Mouse (Mus musculus) embryo, embryonic 9.5 days (tissue): ENCODE measurements around the gene Snrpd3.
"Not testable (repeated sequence)": the region's sequence is repeated elsewhere in the genome, so short reads cannot be mapped to it uniquely, and the experiment has no call there.

Experiments
- DNase-seq: peaks from one replicate; pipeline ENCODE4 v3.0.0-alpha.2; 2017; ENCODE audit errors: extremely low spot score

Gene Snrpd3

DNA sequence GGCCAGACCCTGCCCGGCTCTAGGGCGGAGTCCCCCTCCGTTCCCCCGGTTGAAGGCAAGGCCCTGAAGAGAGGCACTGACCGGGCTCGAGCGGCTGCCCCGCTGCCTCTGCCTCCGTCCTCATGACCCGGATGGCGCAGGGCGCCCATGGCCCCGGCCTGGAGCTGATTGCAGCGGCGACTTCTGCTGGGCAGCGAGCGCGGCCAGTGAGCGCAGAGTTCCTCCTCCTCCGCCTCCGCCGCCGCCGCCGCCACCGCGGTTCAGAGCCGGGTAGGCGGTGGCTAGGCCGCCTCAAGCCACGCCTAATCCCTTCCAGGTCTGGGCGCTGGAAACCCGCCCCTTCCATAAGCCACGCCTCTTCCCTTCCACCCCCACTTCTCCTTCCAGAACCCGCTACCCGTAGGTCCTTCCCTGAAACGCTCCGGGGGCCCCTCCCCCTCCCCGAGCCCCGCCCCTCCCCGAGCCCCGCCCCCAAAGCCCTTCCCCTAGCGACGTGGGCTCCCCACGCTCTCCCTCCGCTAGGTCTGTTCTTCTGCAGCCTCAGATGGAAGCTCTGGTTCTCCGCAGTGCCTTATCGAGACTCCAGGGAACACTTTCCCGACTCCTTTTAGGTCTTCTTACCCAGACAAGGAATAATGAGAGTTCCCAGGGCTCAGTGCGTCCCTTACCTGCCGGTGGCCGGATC, at the start of gene Snrpd3:
Gene Snrpd3 (plus strand): TSS at position 479 of the 685 bp plus-strand sequence.
- peak; percentile 98 for DNase-seq

DNA sequence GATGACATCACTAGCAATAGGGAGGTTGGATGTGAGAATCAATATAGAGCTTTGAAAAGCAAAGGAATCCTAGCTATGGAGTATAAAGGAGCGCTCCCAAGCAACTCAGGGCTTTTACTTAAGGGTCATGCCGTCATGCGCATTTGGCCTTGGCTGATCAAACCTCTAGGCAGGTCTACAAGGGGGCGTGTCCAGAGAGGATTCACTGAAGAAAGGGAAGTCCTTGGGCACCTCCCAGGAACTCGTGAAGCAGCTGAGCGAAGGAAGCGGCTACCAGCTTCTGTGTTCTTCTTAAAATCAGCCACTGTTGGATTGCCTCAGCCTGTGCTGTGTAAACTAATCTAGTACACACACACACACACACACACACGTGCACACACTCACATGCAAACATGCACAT, 43.9 kb upstream of the Snrpd3 start:
- no peak for DNase-seq

DNA sequence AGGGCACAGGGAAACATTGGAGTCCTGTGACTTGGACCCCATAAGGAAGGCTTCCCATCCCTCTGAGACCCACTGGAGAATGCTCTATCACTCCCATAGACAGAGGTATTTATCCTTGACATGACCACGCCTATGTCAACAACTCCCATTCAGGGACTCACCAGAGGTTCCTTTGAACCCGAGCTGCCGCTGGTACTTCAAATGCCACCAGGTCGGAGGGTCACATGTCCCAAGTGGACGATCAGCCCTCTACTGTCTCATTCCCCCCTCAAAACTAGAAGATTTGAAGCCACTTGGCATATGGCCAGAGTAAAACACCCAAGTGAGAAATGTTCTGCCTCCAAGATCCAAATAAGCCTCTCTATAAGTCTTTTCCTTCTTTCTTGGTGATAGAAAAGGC, 42.8 kb upstream of the Snrpd3 start:
- no peak for DNase-seq

GRCm38 (mm10) chr10:75475139-75475850, 42.1 kb upstream of the Snrpd3 start:
- DNase-seq: not testable (repeated sequence)

GRCm38 (mm10) chr10:75477034-75477433, 40.3 kb upstream of the Snrpd3 start:
- DNase-seq: no peak

DNA sequence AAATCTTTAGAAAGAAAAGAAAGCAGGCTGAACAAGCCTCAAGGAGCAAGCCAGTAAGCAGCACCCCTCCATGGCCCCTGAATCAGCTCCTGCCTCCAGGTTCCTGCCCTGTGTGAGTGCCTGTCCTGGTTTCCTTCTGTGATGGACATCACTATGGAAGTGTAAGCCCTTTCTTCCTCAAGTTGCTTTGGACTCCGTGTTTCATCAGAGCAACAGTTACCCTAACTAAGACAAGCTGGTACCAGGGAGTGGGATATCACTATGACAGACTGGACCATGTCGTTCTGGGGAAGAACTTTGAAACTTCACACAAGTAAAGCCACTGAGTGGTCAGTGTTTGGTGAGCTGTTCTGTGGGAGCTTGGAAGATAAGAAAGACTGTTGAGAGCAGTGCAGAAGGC, 37.4 kb upstream of the Snrpd3 start:
- DNase-seq: no peak

DNA sequence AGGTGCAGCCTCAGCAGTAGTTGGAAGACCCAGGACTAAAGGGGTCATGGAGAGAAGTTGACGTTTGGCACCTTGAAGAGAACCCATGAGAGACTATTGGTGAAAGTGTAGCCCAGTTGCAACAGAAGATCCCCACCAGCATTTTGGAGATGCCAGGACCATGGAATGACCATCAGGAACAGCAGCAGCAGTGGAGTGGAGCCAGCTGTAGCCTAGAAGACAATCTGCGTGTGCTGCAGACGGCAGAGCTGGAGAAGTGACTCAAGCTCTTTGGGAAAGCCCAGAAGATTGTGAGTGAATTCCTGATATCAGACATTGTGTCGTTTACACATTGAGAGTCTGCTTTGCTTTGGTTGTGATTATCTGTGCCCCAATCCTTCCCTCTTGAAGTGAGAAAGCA, 35.6 kb upstream of the Snrpd3 start:
- DNase-seq: no peak

- no peak for DNase-seq
Observed at GRCm38 (mm10) chr10:75482271-75482670, 35.1 kb upstream of the Snrpd3 start.

DNA sequence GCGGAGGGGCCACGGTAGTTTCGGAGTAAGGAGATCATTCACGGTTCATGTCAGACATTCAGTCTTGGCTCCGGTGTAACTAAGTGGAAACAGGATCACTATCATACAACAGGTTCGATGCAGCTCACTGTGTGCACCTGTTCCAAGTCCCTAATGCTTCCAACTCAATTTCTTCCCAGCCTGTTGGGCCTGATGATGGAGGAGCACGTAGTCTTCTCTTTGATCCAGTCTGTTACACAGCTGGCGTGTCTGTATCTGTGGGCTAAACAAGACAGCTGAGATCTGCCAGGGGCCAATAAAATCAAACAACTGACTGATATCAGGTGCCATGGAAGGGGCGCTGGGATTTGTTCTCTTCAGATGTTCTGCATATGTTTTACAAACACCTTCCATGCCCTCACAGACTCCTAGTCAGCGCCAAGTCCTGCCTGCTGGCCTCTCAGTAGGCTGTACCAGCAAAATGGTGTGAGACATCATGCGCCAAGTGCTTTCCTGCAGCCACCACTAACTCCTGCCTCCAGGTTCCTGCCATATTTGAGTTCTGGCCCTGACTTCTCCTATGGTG, 34.4 kb upstream of the Snrpd3 start:
- DNase-seq: no peak

DNA sequence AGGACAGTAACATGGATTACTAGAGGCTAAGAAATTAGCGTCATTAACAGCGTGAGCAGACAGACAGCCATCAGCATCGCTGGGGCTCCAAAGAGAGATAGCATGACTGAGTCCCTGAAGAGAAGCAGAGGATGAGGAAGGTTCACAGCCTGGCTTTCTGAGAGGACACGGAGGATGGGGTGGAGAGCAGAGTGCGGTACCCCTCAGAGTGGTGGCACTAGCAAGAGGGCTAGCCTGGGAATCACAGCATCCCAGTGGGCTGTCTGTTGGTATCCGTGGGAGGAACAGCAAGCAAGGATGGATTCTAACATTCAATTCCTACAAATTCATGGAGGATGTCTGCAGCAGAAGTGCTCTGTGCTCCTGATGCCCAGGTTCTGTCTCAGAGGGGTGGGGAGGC, 33.3 kb upstream of the Snrpd3 start:
- no peak for DNase-seq

- DNase-seq: no peak
Observed at GRCm38 (mm10) chr10:75484767-75485166, 32.6 kb upstream of the Snrpd3 start.

GRCm38 (mm10) chr10:75486086-75486979, 31.0 kb upstream of the Snrpd3 start:
- peak; percentile 80 for DNase-seq

GRCm38 (mm10) chr10:75487131-75487530, 30.2 kb upstream of the Snrpd3 start:
- DNase-seq: no peak

DNA sequence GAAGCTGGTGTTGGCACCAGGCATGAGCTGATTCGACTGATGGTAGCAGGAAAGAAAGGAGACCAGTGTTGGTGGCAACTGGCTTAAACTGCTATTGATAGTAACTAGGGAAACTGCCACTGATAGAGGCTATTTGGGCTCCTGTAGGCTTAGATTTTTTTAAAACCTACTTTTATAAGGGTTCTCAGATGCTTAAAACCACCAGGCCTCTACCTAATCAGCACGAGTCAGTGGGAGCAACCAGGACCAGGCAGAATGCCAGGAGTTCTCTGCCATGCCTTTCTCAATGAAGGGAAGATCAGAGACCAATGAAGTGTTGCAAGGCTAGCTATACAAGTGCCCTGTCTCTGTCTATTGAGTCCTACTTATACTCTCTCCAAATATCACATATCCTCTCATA, 27.8 kb upstream of the Snrpd3 start:
- no peak for DNase-seq

GRCm38 (mm10) chr10:75490731-75491130, 26.6 kb upstream of the Snrpd3 start:
- no peak for DNase-seq

DNA sequence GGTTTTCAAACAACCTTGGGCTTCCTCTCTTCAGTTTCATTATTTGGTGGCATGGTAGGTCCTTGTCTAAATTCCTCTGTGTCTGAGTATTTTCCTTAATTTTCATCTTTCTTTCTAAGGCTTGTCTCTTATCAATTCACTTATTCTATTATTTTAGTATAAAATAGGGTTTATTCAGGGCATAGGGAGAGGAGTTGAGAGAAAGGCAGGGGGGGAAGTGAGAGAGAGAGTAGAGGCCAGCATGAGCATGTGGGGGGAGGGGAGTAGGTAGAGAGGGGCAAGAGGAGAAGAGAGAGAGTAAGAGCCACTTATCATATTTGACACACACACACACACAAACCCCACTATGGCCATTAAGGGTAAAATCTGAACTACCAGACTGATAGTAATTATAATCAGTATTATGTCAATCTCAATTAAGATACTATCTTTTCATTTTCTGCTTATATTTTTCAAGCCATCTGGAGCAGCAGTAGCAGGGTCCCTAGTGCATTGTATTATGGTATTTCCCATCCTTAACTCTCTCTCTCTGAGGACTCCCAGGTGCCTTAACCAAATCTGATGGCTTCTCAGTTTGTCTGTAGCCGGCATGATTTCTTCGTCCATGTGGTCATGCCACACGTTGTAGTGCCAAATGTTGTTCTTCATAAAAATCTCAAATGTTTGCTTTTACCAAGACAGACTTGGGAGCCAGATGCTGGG, 26.0 kb upstream of the Snrpd3 start:
- no peak for DNase-seq

DNA sequence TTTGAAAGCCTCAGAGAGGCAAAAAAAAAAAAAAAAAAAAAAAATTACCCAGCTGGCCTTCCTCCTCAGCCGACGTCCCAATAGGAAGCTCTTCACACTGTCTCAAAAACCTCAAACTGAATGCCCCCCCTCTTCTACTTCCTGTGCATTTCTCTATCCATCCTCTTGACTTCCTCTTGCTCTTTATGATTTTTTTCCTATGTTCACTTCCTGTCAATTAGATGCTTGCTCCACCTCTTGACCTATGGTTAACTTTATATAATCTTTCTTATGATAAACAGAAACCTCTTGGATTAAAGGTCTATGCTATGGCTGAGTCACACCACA, 25.5 kb upstream of the Snrpd3 start:
- DNase-seq: no peak

- no peak for DNase-seq
Observed at GRCm38 (mm10) chr10:75495304-75495703, 22.0 kb upstream of the Snrpd3 start.

GRCm38 (mm10) chr10:75495921-75496320, 21.4 kb upstream of the Snrpd3 start:
- DNase-seq: no peak

DNA sequence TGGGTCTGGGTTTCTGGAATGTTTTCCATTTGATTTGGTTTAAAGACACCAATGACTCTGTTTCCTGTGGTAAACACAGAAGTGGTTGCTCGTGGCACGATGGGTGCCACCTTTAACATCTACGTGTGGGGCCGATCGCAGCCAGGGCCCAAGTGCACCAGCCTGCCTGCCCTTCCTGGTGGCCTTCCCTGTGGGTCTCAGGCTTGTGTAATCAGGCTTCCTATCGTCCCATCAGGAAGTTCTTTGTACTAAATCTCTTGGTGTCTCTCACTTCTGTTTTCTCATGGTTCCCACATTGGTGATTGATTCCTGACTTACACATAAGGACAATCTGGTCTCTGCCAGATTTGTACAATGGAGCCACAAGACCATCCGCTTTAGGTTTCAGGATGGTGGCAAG, 18.1 kb upstream of the Snrpd3 start:
- DNase-seq: not testable (repeated sequence)

DNA sequence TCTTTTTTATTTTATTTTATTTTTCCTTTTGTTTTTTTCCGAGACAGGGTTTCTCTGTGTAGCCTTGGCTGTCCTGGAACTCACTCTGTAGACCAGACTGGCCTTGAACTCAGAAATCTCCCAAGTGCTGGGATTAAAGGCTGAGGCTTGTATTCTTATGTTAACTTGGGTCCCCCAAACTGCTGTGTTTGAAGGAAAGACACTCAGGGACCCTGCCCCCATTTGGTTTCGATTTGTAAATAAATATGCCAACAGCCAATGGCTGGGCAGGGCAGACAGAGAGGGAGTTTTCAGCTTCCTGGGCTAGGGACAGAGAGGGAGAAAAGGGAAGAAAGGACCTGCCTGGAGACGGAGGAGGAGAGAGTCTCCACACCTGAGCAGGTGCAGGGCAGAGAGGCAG, 17.6 kb upstream of the Snrpd3 start:
- no peak for DNase-seq

- no peak for DNase-seq
Observed at GRCm38 (mm10) chr10:75500345-75500744, 17.0 kb upstream of the Snrpd3 start.
